Mouse (Mus musculus) granulocyte monocyte progenitor cell, adult 5-6 weeks (primary cell): ENCODE data around the gene 2300003K06Rik. TPM values are rescaled to one million over a fixed set of nuclear protein-coding genes. Genes with fewer than 3 reads are reported as not detected.
"Not testable (repeated sequence)": the region's sequence is repeated elsewhere in the genome, so short reads cannot be mapped to it uniquely, and the experiment has no call there.

Experiments
- ATAC-seq: replicated peaks from 2 replicates; pipeline ENCODE4 v1.8.0; 2016; ENCODE audit warnings: mild to moderate bottlenecking, moderate TSS enrichment, inconsistent platforms; ENCODE audit not compliant: poor library complexity, severe bottlenecking
- total RNA-seq, 2 experiments: library from RNA; stranded (forward) in 1 of 2; stranded (reverse) in 1 of 2; fragments of 200-712, 200-1000 nt in 1 of 2; fragments of >200 nt in 1 of 2; fragmentation: Nextera tagmentation in 1 of 2; gene quantifications; 2 replicates each; pipeline ENCODE4 v1.2.3; 2014 to 2017

2300003K06Rik gene
- total RNA-seq (2014; fragmentation: Nextera tagmentation) (not detected in 2 replicates), total RNA-seq (2017) (not detected in 2 replicates)

- ATAC-seq, result no peak
Observed at GRCm38 (mm10) chr11:99837966-99838365, at the start of gene 2300003K06Rik. 2300003K06Rik (minus strand) TSS chr11:99838066.

- not testable (repeated sequence) for ATAC-seq
Observed at GRCm38 (mm10) chr11:99878887-99879286, 41.0 kb upstream of the 2300003K06Rik start, which contains the start of gene Gm11567. Gm11567 (plus strand) TSS chr11:99879187.

- ATAC-seq, result not testable (repeated sequence)
Observed at GRCm38 (mm10) chr11:99873089-99873488, 35.2 kb upstream of the 2300003K06Rik start, which contains the start of gene Krtap9-1. Krtap9-1 (plus strand) TSS chr11:99873389.

GRCm38 (mm10) chr11:99864176-99864575 is 26.3 kb upstream of the 2300003K06Rik start, which contains the start of gene Gm11559:
Gm11559 (plus strand) TSS chr11:99864476.
- ATAC-seq, result not testable (repeated sequence)

GRCm38 (mm10) chr11:99858761-99859160 is 20.9 kb upstream of the 2300003K06Rik start:
- ATAC-seq, result no peak

- ATAC-seq, result no peak
Observed at GRCm38 (mm10) chr11:99857617-99858016, 19.8 kb upstream of the 2300003K06Rik start, which contains the start of gene Gm11568. Gm11568 (plus strand) TSS chr11:99857917.

GRCm38 (mm10) chr11:99854121-99854520 is 16.3 kb upstream of the 2300003K06Rik start:
- no peak for ATAC-seq

- no peak for ATAC-seq
Observed at GRCm38 (mm10) chr11:99851508-99851907, 13.6 kb upstream of the 2300003K06Rik start, which contains the start of gene Krtap4-16. Krtap4-16 (minus strand) TSS chr11:99851608.

- ATAC-seq, result no peak
Observed at GRCm38 (mm10) chr11:99846746-99847145, 8.9 kb upstream of the 2300003K06Rik start.

GRCm38 (mm10) chr11:99842185-99842584 is 4.3 kb upstream of the 2300003K06Rik start:
- ATAC-seq, result no peak

GRCm38 (mm10) chr11:99815566-99815965 is 22.3 kb downstream of the 2300003K06Rik start, which contains the start of gene Gm11564:
Gm11564 (minus strand) TSS chr11:99815666.
- not testable (repeated sequence) for ATAC-seq

GRCm38 (mm10) chr11:99809792-99810191 is 28.1 kb downstream of the 2300003K06Rik start, which contains the start of gene Krtap4-13:
Krtap4-13 (minus strand) TSS chr11:99809892.
- ATAC-seq, result not testable (repeated sequence)

- not testable (repeated sequence) for ATAC-seq
Observed at GRCm38 (mm10) chr11:99804346-99804745, 33.5 kb downstream of the 2300003K06Rik start, which contains the start of gene Gm11554. Gm11554 (minus strand) TSS chr11:99804446.

GRCm38 (mm10) chr11:99798832-99799231 is 39.0 kb downstream of the 2300003K06Rik start, which contains the start of gene Gm11569:
Gm11569 (minus strand) TSS chr11:99798932.
- ATAC-seq, result not testable (repeated sequence)

GRCm38 (mm10) chr11:99793367-99793766 is 44.5 kb downstream of the 2300003K06Rik start, which contains the start of gene Gm11596:
Gm11596 (minus strand) TSS chr11:99793467.
- ATAC-seq, result no peak

Other genes starting within 250 kb of the 2300003K06Rik start
Only the 30 nearest of the 38 such genes appear.
- gene Krtap4-2, start 203.0 kb downstream of the 2300003K06Rik start, total RNA-seq (2014; fragmentation: Nextera tagmentation), result not detected in 2 replicates
- not detected in 2 replicates for gene Krtap4-2, start 203.0 kb downstream of the 2300003K06Rik start, total RNA-seq (2017)
- gene Krtap4-7, start 194.0 kb downstream of the 2300003K06Rik start, total RNA-seq (2014; fragmentation: Nextera tagmentation), result not detected in 2 replicates
- not detected in 2 replicates for gene Krtap4-7, start 194.0 kb downstream of the 2300003K06Rik start, total RNA-seq (2017)
- not detected in 2 replicates for gene Gm11555, start 187.8 kb downstream of the 2300003K06Rik start, total RNA-seq (2014; fragmentation: Nextera tagmentation)
- not detected in 2 replicates for gene Gm11555, start 187.8 kb downstream of the 2300003K06Rik start, total RNA-seq (2017)
- not detected in 2 replicates for gene Gm11563, start 179.1 kb downstream of the 2300003K06Rik start, total RNA-seq (2014; fragmentation: Nextera tagmentation)
- gene Gm11563, start 179.1 kb downstream of the 2300003K06Rik start, total RNA-seq (2017), result not detected in 2 replicates
- not detected in 2 replicates for gene Krtap4-6, start 172.1 kb downstream of the 2300003K06Rik start, total RNA-seq (2014; fragmentation: Nextera tagmentation)
- gene Krtap4-6, start 172.1 kb downstream of the 2300003K06Rik start, total RNA-seq (2017), result not detected in 2 replicates
- not detected in 2 replicates for gene Gm14190, start 147.3 kb downstream of the 2300003K06Rik start, total RNA-seq (2014; fragmentation: Nextera tagmentation)
- gene Gm14190, start 147.3 kb downstream of the 2300003K06Rik start, total RNA-seq (2017), result not detected in 2 replicates
- gene Gm14180, start 103.8 kb downstream of the 2300003K06Rik start, total RNA-seq (2014; fragmentation: Nextera tagmentation), result not detected in 2 replicates
- gene Gm14180, start 103.8 kb downstream of the 2300003K06Rik start, total RNA-seq (2017), result not detected in 2 replicates
- gene Gm11595, start 65.2 kb downstream of the 2300003K06Rik start, total RNA-seq (2014; fragmentation: Nextera tagmentation), result not detected in 2 replicates
- gene Gm11595, start 65.2 kb downstream of the 2300003K06Rik start, total RNA-seq (2017), result not detected in 2 replicates
- gene Krtap4-8, start 57.4 kb downstream of the 2300003K06Rik start, total RNA-seq (2014; fragmentation: Nextera tagmentation), result not detected in 2 replicates
- not detected in 2 replicates for gene Krtap4-8, start 57.4 kb downstream of the 2300003K06Rik start, total RNA-seq (2017)
- not detected in 2 replicates for gene Krtap4-9, start 52.9 kb downstream of the 2300003K06Rik start, total RNA-seq (2014; fragmentation: Nextera tagmentation)
- gene Krtap4-9, start 52.9 kb downstream of the 2300003K06Rik start, total RNA-seq (2017), result not detected in 2 replicates
- gene Gm11596, start 44.6 kb downstream of the 2300003K06Rik start, total RNA-seq (2014; fragmentation: Nextera tagmentation), result not detected in 2 replicates
- gene Gm11596, start 44.6 kb downstream of the 2300003K06Rik start, total RNA-seq (2017), result not detected in 2 replicates
- not detected in 2 replicates for gene Gm11569, start 39.1 kb downstream of the 2300003K06Rik start, total RNA-seq (2014; fragmentation: Nextera tagmentation)
- gene Gm11569, start 39.1 kb downstream of the 2300003K06Rik start, total RNA-seq (2017), result not detected in 2 replicates
- not detected in 2 replicates for gene Gm11554, start 33.6 kb downstream of the 2300003K06Rik start, total RNA-seq (2014; fragmentation: Nextera tagmentation)
- not detected in 2 replicates for gene Gm11554, start 33.6 kb downstream of the 2300003K06Rik start, total RNA-seq (2017)
- gene Krtap4-13, start 28.2 kb downstream of the 2300003K06Rik start, total RNA-seq (2014; fragmentation: Nextera tagmentation), result not detected in 2 replicates
- not detected in 2 replicates for gene Krtap4-13, start 28.2 kb downstream of the 2300003K06Rik start, total RNA-seq (2017)
- gene Gm11564, start 22.4 kb downstream of the 2300003K06Rik start, total RNA-seq (2014; fragmentation: Nextera tagmentation), result not detected in 2 replicates
- gene Gm11564, start 22.4 kb downstream of the 2300003K06Rik start, total RNA-seq (2017), result not detected in 2 replicates
- not detected in 2 replicates for gene Krtap4-16, start 13.5 kb upstream of the 2300003K06Rik start, total RNA-seq (2014; fragmentation: Nextera tagmentation)
- gene Krtap4-16, start 13.5 kb upstream of the 2300003K06Rik start, total RNA-seq (2017), result not detected in 2 replicates
- not detected in 2 replicates for gene Gm11568, start 19.9 kb upstream of the 2300003K06Rik start, total RNA-seq (2014; fragmentation: Nextera tagmentation)
- gene Gm11568, start 19.9 kb upstream of the 2300003K06Rik start, total RNA-seq (2017), result not detected in 2 replicates
- not detected in 2 replicates for gene Gm11559, start 26.4 kb upstream of the 2300003K06Rik start, total RNA-seq (2014; fragmentation: Nextera tagmentation)
- gene Gm11559, start 26.4 kb upstream of the 2300003K06Rik start, total RNA-seq (2017), result not detected in 2 replicates
- gene Krtap9-1, start 35.3 kb upstream of the 2300003K06Rik start, total RNA-seq (2014; fragmentation: Nextera tagmentation), result not detected in 2 replicates
- gene Krtap9-1, start 35.3 kb upstream of the 2300003K06Rik start, total RNA-seq (2017), result not detected in 2 replicates
- not detected in 2 replicates for gene Gm11567, start 41.1 kb upstream of the 2300003K06Rik start, total RNA-seq (2014; fragmentation: Nextera tagmentation)
- gene Gm11567, start 41.1 kb upstream of the 2300003K06Rik start, total RNA-seq (2017), result not detected in 2 replicates
- gene Krtap31-1, start 69.9 kb upstream of the 2300003K06Rik start, total RNA-seq (2014; fragmentation: Nextera tagmentation), result not detected in 2 replicates
- not detected in 2 replicates for gene Krtap31-1, start 69.9 kb upstream of the 2300003K06Rik start, total RNA-seq (2017)
- gene Gm11565, start 76.7 kb upstream of the 2300003K06Rik start, total RNA-seq (2014; fragmentation: Nextera tagmentation), result not detected in 2 replicates
- not detected in 2 replicates for gene Gm11565, start 76.7 kb upstream of the 2300003K06Rik start, total RNA-seq (2017)
- not detected in 2 replicates for gene Krtap31-2, start 98.2 kb upstream of the 2300003K06Rik start, total RNA-seq (2014; fragmentation: Nextera tagmentation)
- not detected in 2 replicates for gene Krtap31-2, start 98.2 kb upstream of the 2300003K06Rik start, total RNA-seq (2017)
- gene Krtap9-5, start 110.4 kb upstream of the 2300003K06Rik start, total RNA-seq (2014; fragmentation: Nextera tagmentation), result not detected in 2 replicates
- gene Krtap9-5, start 110.4 kb upstream of the 2300003K06Rik start, total RNA-seq (2017), result not detected in 2 replicates
- gene Krtap29-1, start 141.0 kb upstream of the 2300003K06Rik start, total RNA-seq (2014; fragmentation: Nextera tagmentation), result not detected in 2 replicates
- not detected in 2 replicates for gene Krtap29-1, start 141.0 kb upstream of the 2300003K06Rik start, total RNA-seq (2017)
- not detected in 2 replicates for gene Krtap16-1, start 148.5 kb upstream of the 2300003K06Rik start, total RNA-seq (2014; fragmentation: Nextera tagmentation)
- gene Krtap16-1, start 148.5 kb upstream of the 2300003K06Rik start, total RNA-seq (2017), result not detected in 2 replicates
- gene Krtap17-1, start 155.9 kb upstream of the 2300003K06Rik start, total RNA-seq (2014; fragmentation: Nextera tagmentation), result not detected in 2 replicates
- gene Krtap17-1, start 155.9 kb upstream of the 2300003K06Rik start, total RNA-seq (2017), result not detected in 2 replicates
- gene Krt33a, start 178.1 kb upstream of the 2300003K06Rik start, total RNA-seq (2014; fragmentation: Nextera tagmentation), result not detected in 2 replicates
- not detected in 2 replicates for gene Krt33a, start 178.1 kb upstream of the 2300003K06Rik start, total RNA-seq (2017)
- not detected in 2 replicates for gene Krt33b, start 191.8 kb upstream of the 2300003K06Rik start, total RNA-seq (2014; fragmentation: Nextera tagmentation)
- not detected in 2 replicates for gene Krt33b, start 191.8 kb upstream of the 2300003K06Rik start, total RNA-seq (2017)
- gene Krt34, start 203.5 kb upstream of the 2300003K06Rik start, total RNA-seq (2014; fragmentation: Nextera tagmentation), result not detected in 2 replicates
- gene Krt34, start 203.5 kb upstream of the 2300003K06Rik start, total RNA-seq (2017), result not detected in 2 replicates